Mouse (Mus musculus): ENCODE results near the gene Hist1h4j. TPM values are rescaled to one million over a fixed set of nuclear protein-coding genes. Genes with fewer than 3 reads are reported as not detected.
"Not testable (repeated sequence)": the region's sequence is repeated elsewhere in the genome, so short reads cannot be mapped to it uniquely, and the experiment has no call there.

Hist1h4j gene
- total and polyA plus RNA-seq, 3 experiments: 1.8 to 936 (median 27.8) TPM

DNA sequence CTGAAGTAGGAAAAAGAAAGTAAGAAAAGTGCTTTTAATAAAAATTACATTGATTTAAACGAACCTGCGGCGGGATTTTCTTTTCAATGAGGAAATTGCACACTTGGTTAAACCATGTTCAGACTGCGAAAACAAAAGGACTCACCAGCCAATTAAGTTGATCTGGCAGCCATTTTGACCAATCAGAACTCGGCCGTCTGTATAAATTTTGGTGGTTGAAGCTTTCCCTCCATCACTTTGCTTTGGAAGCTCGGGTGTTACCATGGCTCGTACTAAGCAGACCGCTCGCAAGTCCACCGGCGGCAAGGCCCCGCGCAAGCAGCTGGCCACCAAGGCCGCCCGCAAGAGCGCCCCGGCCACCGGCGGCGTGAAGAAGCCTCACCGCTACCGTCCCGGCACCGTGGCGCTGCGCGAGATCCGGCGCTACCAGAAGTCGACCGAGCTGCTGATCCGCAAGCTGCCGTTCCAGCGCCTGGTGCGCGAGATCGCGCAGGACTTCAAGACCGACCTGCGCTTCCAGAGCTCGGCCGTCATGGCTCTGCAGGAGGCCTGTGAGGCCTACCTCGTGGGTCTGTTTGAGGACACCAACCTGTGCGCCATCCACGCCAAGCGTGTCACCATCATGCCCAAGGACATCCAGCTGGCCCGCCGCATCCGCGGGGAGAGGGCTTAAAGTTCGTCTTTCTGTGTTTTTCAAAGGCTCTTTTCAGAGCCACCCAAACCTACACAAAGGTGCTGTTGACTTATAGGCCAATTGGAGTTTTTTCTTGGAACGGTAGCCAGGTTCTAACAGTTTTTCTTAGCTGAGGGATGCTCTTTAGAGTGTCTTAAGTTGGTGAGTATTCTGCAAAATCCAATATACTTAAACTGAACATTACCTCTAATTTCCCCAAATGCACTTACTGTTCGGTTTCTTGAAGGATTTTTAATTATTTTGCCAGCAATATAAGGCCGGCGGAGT lies 17.2 kb upstream of the Hist1h4j start, which contains the start of gene Hist1h3h:
Gene Hist1h3h, plus strand, starts transcription at position 263 of the 961 bp plus-strand sequence.
- TF ChIP-seq NELFE (IDR thresholded peaks at IDR 0.05; ENCODE audit: low read depth, low read length): peak; percentile 98
- TF ChIP-seq POLR2AphosphoS2 (IDR thresholded peaks at IDR 0.05; ENCODE audit: low read depth, low read length): peak; percentile 99
- TF ChIP-seq ELF1 (IDR thresholded peaks at IDR 0.05; ENCODE audit: low read depth, low read length): 0 out of 2 replicates have a peak, but pooled peaks have one; percentile 32
- peak; percentile 71 for TF ChIP-seq CHD2 (IDR thresholded peaks at IDR 0.05; ENCODE audit: low read length)
- 0 out of 2 replicates have a peak, but pooled peaks have one; percentile 39 for TF ChIP-seq CHD1 (IDR thresholded peaks at IDR 0.05; ENCODE audit: low read depth, low read length)
- 0 out of 2 replicates have a peak, but pooled peaks have one; percentile 3 for TF ChIP-seq RCOR1 (conservative IDR thresholded peaks at IDR 0.05; ENCODE audit: low read depth, low read length)
- TF ChIP-seq POLR2A (IDR thresholded peaks at IDR 0.05; ENCODE audit: low read depth, low read length): peak; percentile 91; the same call in 1 of the 2 replicates
- peak; percentile 45 for TF ChIP-seq HCFC1 (IDR thresholded peaks at IDR 0.05; ENCODE audit: low read depth, low read length)
- peak; percentile 99 for TF ChIP-seq ZMIZ1 (IDR thresholded peaks at IDR 0.05; ENCODE audit: low read depth, low read length)
- peak; percentile 79 for TF ChIP-seq UBTF (IDR thresholded peaks at IDR 0.05; ENCODE audit: low read depth, low read length)
- TF ChIP-seq TBP (conservative IDR thresholded peaks at IDR 0.05; ENCODE audit: low read depth, low read length): peak; percentile 98
- TF ChIP-seq SIN3A (IDR thresholded peaks at IDR 0.05; ENCODE audit: low read length): peak; percentile 35; the same call in 1 of the 2 replicates
- TF ChIP-seq TCF12 (IDR thresholded peaks at IDR 0.05; ENCODE audit: low read depth, low read length): peak; percentile 74
- 0 out of 2 replicates have a peak, but pooled peaks have one; percentile 74 for TF ChIP-seq E2F4 (IDR thresholded peaks at IDR 0.05; ENCODE audit: insufficient replicate concordance, low read depth, low read length)
- H3K79me2 ChIP-seq (replicated peaks; ENCODE audit: control insufficient read depth, extremely low read depth, insufficient read depth, poor library complexity, severe bottlenecking); H3K36me3 ChIP-seq (replicated peaks in 1 of 2; ENCODE audit: control insufficient read depth in 1 of 2, insufficient read depth in 1 of 2, low read length in 1 of 2); H3K9me3 ChIP-seq (replicated peaks; ENCODE audit: low read length); dilution Hi-C loops (cut with MboI; ENCODE audit: extremely low pct_ligation_motif_present, extremely low pct_unique_long_range_greater_than_20kb, low sequenced_read_pairs); H3K27me3 ChIP-seq (replicated peaks): not testable (repeated sequence)
- Histone ChIP-seq H3K4me3 (replicated peaks in 1 of 3; ENCODE audit: low read depth in 2 of 3, low read length in 2 of 3, poor library complexity in 1 of 3) (peak within 1 kb of the TSS; percentile 35 to 59 (median 50)), H3K27ac (ENCODE audit: insufficient read depth, low read depth) (peak within 1 kb of the TSS; percentile 95), H3K9ac (ENCODE audit: insufficient read depth, low read depth) (peak within 1 kb of the TSS; percentile 82), H3K4me2 (ENCODE audit: insufficient read depth, low read depth, poor library complexity, severe bottlenecking) (peak within 1 kb of the TSS; percentile 77), H3K4me1 (ENCODE audit: control insufficient read depth in 1 of 2, insufficient read depth in 2 of 2) (peaks cover 2 to 34% of the 10 kb centered on the region in 2 experiments; a peak in 2 of 4 replicates)
- in situ Hi-C loops (cut with MboI; ENCODE audit: low pct_ligation_motif_present, low pct_unique_long_range_greater_than_20kb, low sequenced_read_pairs): loop anchor here (25.0 kb wide), 2 partner anchors 220 to 330 kb away; partner anchors contain the start of gene Zfp184
- peak; percentile 94 for DNase-seq (ENCODE audit: extremely low read depth)

DNA sequence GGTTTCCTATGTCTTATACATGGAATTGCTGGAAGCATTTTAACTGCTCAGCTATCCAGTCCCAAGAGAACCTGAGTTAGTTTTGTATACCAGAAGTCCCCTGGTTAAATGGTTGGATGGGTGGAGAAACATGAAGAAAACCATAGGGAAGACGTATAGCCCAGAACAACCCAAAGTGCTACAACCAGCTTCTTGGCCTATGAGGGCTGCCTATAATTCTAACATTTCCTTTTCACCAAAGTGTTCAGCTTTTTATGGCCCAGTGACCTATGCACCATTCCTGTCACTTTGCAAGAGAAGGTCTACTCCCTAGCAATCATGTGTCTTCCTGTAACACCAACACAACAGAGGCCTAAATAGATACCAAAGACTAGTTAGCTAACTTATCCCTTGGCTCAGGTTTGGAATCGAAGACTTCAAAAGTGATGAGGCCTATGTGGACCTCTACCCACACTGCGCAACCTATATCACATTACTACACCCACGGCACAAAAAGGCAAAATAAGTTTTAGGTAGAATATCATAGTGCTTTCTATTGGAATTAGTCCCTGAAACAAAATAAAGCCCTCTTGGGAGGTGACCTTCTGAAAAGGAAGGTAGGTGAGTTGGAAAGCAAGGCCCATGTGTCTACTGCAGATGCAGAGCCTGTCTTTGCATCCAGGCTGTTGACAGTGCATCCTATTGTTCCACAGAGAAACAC lies 16.3 kb upstream of the Hist1h4j start:
- no peaks in the 10 kb centered on the region for H3K9me3 ChIP-seq (replicated peaks; ENCODE audit: low read length)
- in situ Hi-C loops (cut with MboI; ENCODE audit: low pct_ligation_motif_present, low pct_unique_long_range_greater_than_20kb, low sequenced_read_pairs) (loop anchor here (25.0 kb wide), 2 partner anchors 219 to 331 kb away; partner anchors contain the start of gene Zfp184), dilution Hi-C loops (cut with MboI; ENCODE audit: extremely low pct_ligation_motif_present, extremely low pct_unique_long_range_greater_than_20kb, low sequenced_read_pairs) (no loop called here)
- H3K4me3 ChIP-seq (replicated peaks in 1 of 3; ENCODE audit: low read depth in 2 of 3, low read length in 2 of 3, poor library complexity in 1 of 3): peak overlapping the region; percentile 32 to 48 (median 45)
- peak; percentile 60 for DNase-seq (ENCODE audit: extremely low read depth)
- peak overlapping the region; percentile 73 for H3K9ac ChIP-seq (ENCODE audit: insufficient read depth, low read depth)
- H3K4me1 ChIP-seq (ENCODE audit: control insufficient read depth in 1 of 2, insufficient read depth in 2 of 2): peaks cover 2 to 37% of the 10 kb centered on the region in 2 experiments; a peak in 2 of 4 replicates
- H3K27me3 ChIP-seq (replicated peaks): no peaks in the 10 kb centered on the region
- H3K79me2 ChIP-seq (replicated peaks; ENCODE audit: control insufficient read depth, extremely low read depth, insufficient read depth, poor library complexity, severe bottlenecking): no peaks in the 10 kb centered on the region
- H3K36me3 ChIP-seq (replicated peaks in 1 of 2; ENCODE audit: control insufficient read depth in 1 of 2, insufficient read depth in 1 of 2, low read length in 1 of 2): no peaks in the 10 kb centered on the region
- peak overlapping the region; percentile 88 for H3K27ac ChIP-seq (ENCODE audit: insufficient read depth, low read depth)
- H3K4me2 ChIP-seq (ENCODE audit: insufficient read depth, low read depth, poor library complexity, severe bottlenecking): peak overlapping the region; percentile 77
- peak; percentile 98 for TF ChIP-seq POLR2AphosphoS2 (IDR thresholded peaks at IDR 0.05; ENCODE audit: low read depth, low read length)
- TF ChIP-seq MYC (IDR thresholded peaks at IDR 0.05; ENCODE audit: low read depth, low read length): peak; percentile 57; the same call in 1 of the 2 replicates
- no peak for TF ChIP-seq EP300 (IDR thresholded peaks at IDR 0.05; ENCODE audit: low read length)
- TF ChIP-seq MAX (IDR thresholded peaks at IDR 0.05; ENCODE audit: low read length): no peak
- TF ChIP-seq CHD2 (IDR thresholded peaks at IDR 0.05; ENCODE audit: low read length): peak; percentile 9; the same call in 1 of the 2 replicates
- no peak for TF ChIP-seq GABPA (IDR thresholded peaks at IDR 0.05; ENCODE audit: insufficient replicate concordance, low read depth, low read length)
- no peak for TF ChIP-seq ZNF384 (IDR thresholded peaks at IDR 0.05; ENCODE audit: low read depth, low read length)
- peak; percentile 39; the same call in 1 of the 2 replicates for TF ChIP-seq RCOR1 (conservative IDR thresholded peaks at IDR 0.05; ENCODE audit: low read depth, low read length)
- TF ChIP-seq CHD1 (IDR thresholded peaks at IDR 0.05; ENCODE audit: low read depth, low read length): peak; percentile 32; the same call in 1 of the 2 replicates
- TF ChIP-seq SIN3A (IDR thresholded peaks at IDR 0.05; ENCODE audit: low read length): 0 out of 2 replicates have a peak, but pooled peaks have one; percentile 15
- peak; percentile 61; the same call in 1 of the 2 replicates for TF ChIP-seq NELFE (IDR thresholded peaks at IDR 0.05; ENCODE audit: low read depth, low read length)
- TF ChIP-seq POLR2A (IDR thresholded peaks at IDR 0.05; ENCODE audit: low read depth, low read length): peak; percentile 78
- no peak; the same call in 1 of the 2 replicates for TF ChIP-seq MXI1 (IDR thresholded peaks at IDR 0.05; ENCODE audit: low read depth, low read length)
- TF ChIP-seq JUND (conservative IDR thresholded peaks at IDR 0.05; ENCODE audit: low read depth, low read length): 0 out of 2 replicates have a peak, but pooled peaks have one; percentile 5
- TF ChIP-seq IRF4 (IDR thresholded peaks at IDR 0.05; ENCODE audit: low read depth, low read length): no peak

Data from CH12.LX (cell line).